Comparison of ENCODE assay signal across 30 mouse cellular contexts in genomic region chr2:26205761-26206160, GRCm38 (mm10). TPM values are rescaled to one million over a fixed set of nuclear protein-coding genes. Genes with fewer than 3 reads are reported as not detected.
DNase-seq lines count a peak whose midpoint lies in the region; ATAC-seq lines count a peak whose summit lies in the region.
"Had no signal": no experiment of that assay in that cellular context is flagged by ENCODE, and none has a peak within 500 bp of the region (broad histone marks: within the 10 kb centered on the region; RNA-seq: fewer than 3 reads in every experiment).

No protein-coding gene starts in this region.

- DNase-seq in forebrain, embryonic 10.5 days (ENCODE audit: extremely low spot score, low spot score): no peak
- peak; percentile 41 for DNase-seq in hindbrain, embryonic 11.5 days (ENCODE audit: low spot score)
- DNase-seq in hindbrain, embryonic 14.5 days (ENCODE audit: low spot score): no peak
- DNase-seq in midbrain, embryonic 14.5 days: no peak
- DNase-seq in adrenal gland, adult 8-10 months: no peak
- DNase-seq: cerebellum, adult 11-12 months; kidney, adult 8-10 months; layer of hippocampus, postnatal 36 days; lung, adult 18-20 months; spleen, adult 18-20 months had no signal

- H3K4me2 ChIP-seq in forebrain, embryonic 15.5 days (replicated peaks): no peak overlapping the region
- H3K4me2 ChIP-seq in hindbrain, embryonic 11.5 days (replicated peaks; ENCODE audit: low read depth, low read length): no peak overlapping the region
- no peak overlapping the region for H3K4me2 ChIP-seq in hindbrain, embryonic 14.5 days (replicated peaks)
- H3K4me2 ChIP-seq in midbrain, embryonic 14.5 days (ENCODE audit: low read length): no peak overlapping the region
- H3K4me2 ChIP-seq in midbrain, embryonic 13.5 days (replicated peaks): no peak overlapping the region
- no peak overlapping the region for H3K4me2 ChIP-seq in neural tube, embryonic 15.5 days
- H3K4me2 ChIP-seq: embryonic facial prominence, embryonic 15.5 days; liver, embryonic 13.5 days had no signal

- no peak overlapping the region for H3K27ac ChIP-seq in forebrain, embryonic 10.5 days
- H3K27ac ChIP-seq in forebrain, embryonic 15.5 days (replicated peaks): no peak overlapping the region
- H3K27ac ChIP-seq in hindbrain, embryonic 11.5 days (ENCODE audit: low read depth, low read length): no peak overlapping the region
- no peak overlapping the region for H3K27ac ChIP-seq in hindbrain, embryonic 14.5 days
- H3K27ac ChIP-seq in midbrain, embryonic 14.5 days (replicated peaks; ENCODE audit: low read depth, low read length): no peak overlapping the region
- H3K27ac ChIP-seq in midbrain, embryonic 13.5 days: no peak overlapping the region
- H3K27ac ChIP-seq in neural tube, embryonic 15.5 days (replicated peaks): no peak overlapping the region
- H3K27ac ChIP-seq: embryonic facial prominence, embryonic 15.5 days; heart, embryonic 15.5 days; kidney, postnatal 0 days; limb, embryonic 10.5 days; limb, embryonic 15.5 days; liver, embryonic 13.5 days had no signal

- WGBS in forebrain, embryonic 10.5 days: 5% methylated on average over 10 of the region's 10 CpGs
- 9% methylated on average over 10 of the region's 10 CpGs for whole genome bisulfite sequencing in forebrain, embryonic 15.5 days
- 12% methylated on average over 10 of the region's 10 CpGs for WGBS in hindbrain, embryonic 11.5 days
- 9% methylated on average over 10 of the region's 10 CpGs for WGBS in hindbrain, embryonic 14.5 days
- WGBS in midbrain, embryonic 14.5 days: 9% methylated on average over 10 of the region's 10 CpGs
- WGBS in midbrain, embryonic 13.5 days: 9% methylated on average over 10 of the region's 10 CpGs
- 9% methylated on average over 10 of the region's 10 CpGs for WGBS in neural tube, embryonic 15.5 days

- H3K36me3 ChIP-seq in forebrain, embryonic 10.5 days (replicated peaks): peaks cover 16% of the 10 kb centered on the region
- H3K36me3 ChIP-seq in forebrain, embryonic 15.5 days: peaks cover 7% of the 10 kb centered on the region
- H3K36me3 ChIP-seq in hindbrain, embryonic 11.5 days (ENCODE audit: control insufficient read depth, insufficient read depth, low read length): peaks cover 4% of the 10 kb centered on the region
- peaks cover 14% of the 10 kb centered on the region for H3K36me3 ChIP-seq in hindbrain, embryonic 14.5 days (replicated peaks; ENCODE audit: control insufficient read depth, insufficient read depth)
- H3K36me3 ChIP-seq in midbrain, embryonic 14.5 days (ENCODE audit: control insufficient read depth, insufficient read depth, low read length): peaks cover 16% of the 10 kb centered on the region
- H3K36me3 ChIP-seq in midbrain, embryonic 13.5 days: peaks cover 15% of the 10 kb centered on the region
- peaks cover 12% of the 10 kb centered on the region for H3K36me3 ChIP-seq in neural tube, embryonic 15.5 days

- H3K9me3 ChIP-seq in forebrain, embryonic 10.5 days: no peaks in the 10 kb centered on the region
- no peaks in the 10 kb centered on the region for H3K9me3 ChIP-seq in forebrain, embryonic 15.5 days
- H3K9me3 ChIP-seq in hindbrain, embryonic 11.5 days (ENCODE audit: control insufficient read depth, low read length): no peaks in the 10 kb centered on the region
- no peaks in the 10 kb centered on the region for H3K9me3 ChIP-seq in hindbrain, embryonic 14.5 days (ENCODE audit: control insufficient read depth, low read length)
- H3K9me3 ChIP-seq in midbrain, embryonic 14.5 days (ENCODE audit: control insufficient read depth, low read length): no peaks in the 10 kb centered on the region
- H3K9me3 ChIP-seq in midbrain, embryonic 13.5 days: no peaks in the 10 kb centered on the region; the same call in 1 of the 2 replicates
- no peaks in the 10 kb centered on the region for H3K9me3 ChIP-seq in neural tube, embryonic 15.5 days (replicated peaks)
- H3K9me3 ChIP-seq: embryonic facial prominence, embryonic 15.5 days; heart, embryonic 15.5 days; limb, embryonic 10.5 days; limb, embryonic 15.5 days; liver, embryonic 13.5 days had no signal

- peak overlapping the region; percentile 42; the same call in 1 of the 2 replicates for H3K4me3 ChIP-seq in forebrain, embryonic 10.5 days
- no peak overlapping the region for H3K4me3 ChIP-seq in forebrain, embryonic 15.5 days
- H3K4me3 ChIP-seq in hindbrain, embryonic 11.5 days (ENCODE audit: low read depth, low read length): no peak overlapping the region
- no peak overlapping the region for H3K4me3 ChIP-seq in hindbrain, embryonic 14.5 days (replicated peaks; ENCODE audit: low read length)
- 0 out of 2 replicates have a peak overlapping the region, but pooled peaks have one; percentile 13 for H3K4me3 ChIP-seq in midbrain, embryonic 14.5 days (replicated peaks; ENCODE audit: low read depth, low read length)
- H3K4me3 ChIP-seq in midbrain, embryonic 13.5 days (replicated peaks): no peak overlapping the region
- 0 out of 2 replicates have a peak overlapping the region, but pooled peaks have one; percentile 20 for H3K4me3 ChIP-seq in neural tube, embryonic 15.5 days (replicated peaks)
- H3K4me3 ChIP-seq: limb, embryonic 15.5 days; liver, embryonic 13.5 days had no signal

- no peak overlapping the region for H3K9ac ChIP-seq in forebrain, embryonic 15.5 days (replicated peaks)
- no peak overlapping the region; the same call in 1 of the 2 replicates for H3K9ac ChIP-seq in hindbrain, embryonic 11.5 days (ENCODE audit: low read depth, low read length)
- no peak overlapping the region for H3K9ac ChIP-seq in hindbrain, embryonic 14.5 days
- no peak overlapping the region for H3K9ac ChIP-seq in midbrain, embryonic 14.5 days (replicated peaks; ENCODE audit: low read length)
- no peak overlapping the region for H3K9ac ChIP-seq in midbrain, embryonic 13.5 days (replicated peaks)
- H3K9ac ChIP-seq in neural tube, embryonic 15.5 days (replicated peaks): no peak overlapping the region
- H3K9ac ChIP-seq: embryonic facial prominence, embryonic 15.5 days; heart, embryonic 15.5 days; limb, embryonic 15.5 days; liver, embryonic 13.5 days had no signal

- no peak for ATAC-seq in forebrain, embryonic 15.5 days (replicated peaks)
- no peak for ATAC-seq in hindbrain, embryonic 11.5 days (ENCODE audit: low FRiP score)
- ATAC-seq in hindbrain, embryonic 14.5 days (ENCODE audit: low FRiP score): no peak
- no peak for ATAC-seq in midbrain, embryonic 14.5 days (ENCODE audit: low FRiP score, low TSS enrichment)
- ATAC-seq in midbrain, embryonic 13.5 days: no peak
- ATAC-seq in neural tube, embryonic 15.5 days (ENCODE audit: low FRiP score): no peak
- ATAC-seq: intestine, embryonic 16.5 days; lung, postnatal 0 days; Patski had no signal

- H3K27me3 ChIP-seq in forebrain, embryonic 10.5 days (ENCODE audit: poor library complexity, severe bottlenecking): peaks cover 84% of the 10 kb centered on the region
- peaks cover 75% of the 10 kb centered on the region for H3K27me3 ChIP-seq in forebrain, embryonic 15.5 days
- H3K27me3 ChIP-seq in hindbrain, embryonic 11.5 days (ENCODE audit: control insufficient read depth, insufficient read depth, low read length): peaks cover 77% of the 10 kb centered on the region
- peaks cover 81% of the 10 kb centered on the region for H3K27me3 ChIP-seq in hindbrain, embryonic 14.5 days (ENCODE audit: control insufficient read depth, insufficient read depth, low read length)
- H3K27me3 ChIP-seq in midbrain, embryonic 14.5 days (ENCODE audit: control insufficient read depth, insufficient read depth, low read length): peaks cover 77% of the 10 kb centered on the region
- peaks cover 85% of the 10 kb centered on the region for H3K27me3 ChIP-seq in midbrain, embryonic 13.5 days
- H3K27me3 ChIP-seq in neural tube, embryonic 15.5 days (replicated peaks): peaks cover 92% of the 10 kb centered on the region

- H3K4me1 ChIP-seq in forebrain, embryonic 10.5 days: peaks cover 37% of the 10 kb centered on the region
- H3K4me1 ChIP-seq in forebrain, embryonic 15.5 days: peaks cover 28% of the 10 kb centered on the region
- peaks cover 24% of the 10 kb centered on the region for H3K4me1 ChIP-seq in hindbrain, embryonic 11.5 days (replicated peaks; ENCODE audit: control insufficient read depth, insufficient read depth, low read length)
- H3K4me1 ChIP-seq in hindbrain, embryonic 14.5 days (replicated peaks; ENCODE audit: control insufficient read depth, insufficient read depth, low read length): peaks cover 17% of the 10 kb centered on the region; the same call in 1 of the 2 replicates
- peaks cover 12% of the 10 kb centered on the region for H3K4me1 ChIP-seq in midbrain, embryonic 14.5 days (ENCODE audit: control insufficient read depth, insufficient read depth, low read length)
- H3K4me1 ChIP-seq in midbrain, embryonic 13.5 days (replicated peaks): peaks cover 41% of the 10 kb centered on the region
- peaks cover 35% of the 10 kb centered on the region for H3K4me1 ChIP-seq in neural tube, embryonic 15.5 days

RNA-seq across cellular contexts. Expression of gene Lhx3, which starts 2.3 kb away (rescaled TPM):
- 0.22 and 0.29 TPM in 2 replicates for polyA plus RNA-seq in forebrain, embryonic 10.5 days (2016; fragmentation: Nextera tagmentation; extraction: Ambion mirVana)
- 0.10 TPM in 1 of 2 replicates, not detected in the other for polyA plus RNA-seq in forebrain, embryonic 15.5 days (2015; fragmentation: Nextera tagmentation; extraction: Ambion mirVana)
- 6.1 and 7.4 TPM in 2 replicates for polyA plus RNA-seq in hindbrain, embryonic 11.5 days (2014; fragmentation: Nextera tagmentation; extraction: Ambion mirVana)
- polyA plus RNA-seq in hindbrain, embryonic 14.5 days (2014; fragmentation: Nextera tagmentation; extraction: Ambion mirVana): 5.5 and 5.8 TPM in 2 replicates
- not detected in 2 replicates for polyA plus RNA-seq in midbrain, embryonic 14.5 days (2014; fragmentation: Nextera tagmentation; extraction: Ambion mirVana)
- 0.17 TPM in 1 of 2 replicates, not detected in the other for polyA plus RNA-seq in midbrain, embryonic 13.5 days (2015; fragmentation: Nextera tagmentation; extraction: Ambion mirVana)
- polyA plus RNA-seq in neural tube, embryonic 15.5 days (2015; fragmentation: Nextera tagmentation; extraction: Ambion mirVana): 6.9 and 8.5 TPM in 2 replicates
- total RNA-seq in adrenal gland, adult 8-10 months (2022): 1 to 10 TPM in 2 of 4 experiments, under 1 TPM in 1, not detected in 1; 0.48 to 6.4 (median 4.0) TPM
- total RNA-seq: adrenal gland, postnatal 14 days; common myeloid progenitor, adult 5-6 weeks; gastrocnemius, postnatal 10 days; heart, postnatal 25 days; layer of hippocampus, postnatal 36 days; megakaryocyte-erythroid progenitor cell, adult 5-6 weeks; MEL; neutrophil, adult 5-6 weeks had no signal
- polyA plus RNA-seq: heart, embryonic 15.5 days; kidney, postnatal 0 days; limb, embryonic 10.5 days; limb, embryonic 15.5 days; liver, embryonic 13.5 days; lung, postnatal 0 days; Patski; stomach, embryonic 16.5 days had no signal

RNA-seq across cellular contexts. Expression of gene Qsox2, which starts 31.6 kb away (rescaled TPM):
- polyA plus RNA-seq in forebrain, embryonic 10.5 days (2016; fragmentation: Nextera tagmentation; extraction: Ambion mirVana): 19.8 and 21.1 TPM in 2 replicates
- polyA plus RNA-seq in forebrain, embryonic 15.5 days (2015; fragmentation: Nextera tagmentation; extraction: Ambion mirVana): 15.6 and 15.7 TPM in 2 replicates
- 15.8 and 16.7 TPM in 2 replicates for polyA plus RNA-seq in hindbrain, embryonic 11.5 days (2014; fragmentation: Nextera tagmentation; extraction: Ambion mirVana)
- 15.2 and 16.1 TPM in 2 replicates for polyA plus RNA-seq in hindbrain, embryonic 14.5 days (2014; fragmentation: Nextera tagmentation; extraction: Ambion mirVana)
- polyA plus RNA-seq in midbrain, embryonic 14.5 days (2014; fragmentation: Nextera tagmentation; extraction: Ambion mirVana): 11.9 and 15.5 TPM in 2 replicates
- polyA plus RNA-seq in midbrain, embryonic 13.5 days (2015; fragmentation: Nextera tagmentation; extraction: Ambion mirVana): 15.4 and 15.7 TPM in 2 replicates
- 14.7 and 18.2 TPM in 2 replicates for polyA plus RNA-seq in neural tube, embryonic 15.5 days (2015; fragmentation: Nextera tagmentation; extraction: Ambion mirVana)
- 10 to 100 TPM; 25.2 to 28.7 (median 26.6) TPM for total RNA-seq in adrenal gland, adult 8-10 months (2022)

Comparison
In these comparisons a context has a peak if more than half of its experiments do, and no peak if none do; other contexts are left out.
1. H3K4me3 ChIP-seq: peak in forebrain, embryonic 10.5 days (single experiment), midbrain, embryonic 14.5 days (single experiment) and neural tube, embryonic 15.5 days (single experiment); none in forebrain, embryonic 15.5 days (single experiment), hindbrain, embryonic 11.5 days (single experiment), hindbrain, embryonic 14.5 days (single experiment) and midbrain, embryonic 13.5 days (single experiment).